Mouse (Mus musculus) stomach, postnatal 0 days (tissue): Measurements from ENCODE around the gene Nup210.

ENCODE experiments used
- CTCF ChIP-seq: IDR thresholded peaks from 2 replicates; pipeline ENCODE4 v1.5.1; 2016; ENCODE audit warnings: antibody characterized with exemption, low read depth, mild to moderate bottlenecking, moderate library complexity
- EP300 ChIP-seq: optimal IDR thresholded peaks from 2 replicates; pipeline ENCODE3; 2016; ENCODE audit warnings: antibody characterized with exemption

DNA sequence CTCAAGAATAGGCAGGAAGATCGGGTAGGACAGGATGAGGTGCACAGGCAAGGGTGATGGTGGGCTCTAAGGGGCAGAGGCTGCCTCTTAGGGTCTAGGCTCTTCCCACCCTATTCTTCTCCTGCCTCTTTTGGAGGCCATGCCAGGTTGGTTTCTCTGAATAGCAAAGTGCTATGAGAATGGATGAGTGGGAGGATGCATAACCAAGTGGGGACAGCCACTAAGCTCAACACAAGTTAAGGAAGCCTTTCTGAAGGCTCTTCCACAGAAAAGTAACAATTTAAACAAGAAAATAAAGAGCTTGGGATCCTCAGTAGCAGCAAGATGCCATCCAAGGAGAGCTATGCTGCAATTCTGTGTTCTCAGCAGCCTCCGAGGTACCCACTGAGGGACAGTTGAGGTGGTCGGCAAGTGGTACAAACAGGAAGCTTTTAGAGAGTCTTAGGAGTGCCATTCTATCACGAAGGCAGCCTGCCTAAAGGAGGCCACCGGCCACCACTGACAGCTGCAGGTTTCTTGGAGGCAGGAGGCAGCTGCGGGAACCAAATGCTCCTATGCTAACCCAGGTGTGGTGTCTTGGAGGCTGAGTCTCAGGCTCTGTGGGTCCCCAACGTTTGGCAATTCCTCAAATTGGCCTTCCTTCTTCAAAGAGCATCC, 36.4 kb upstream of the Nup210 start:
- TF ChIP-seq CTCF, result no peak
- no peak for TF ChIP-seq EP300
